Mouse (Mus musculus) erythroblast, embryonic 14.5 days (primary cell): ENCODE results near the gene Spaca6.

Experiments used
- GATA1 ChIP-seq: IDR thresholded peaks from 2 replicates; pipeline ENCODE4 v1.6.1; 2012; ENCODE audit warnings: low read length, inconsistent platforms, mixed read lengths
- TAL1 ChIP-seq: IDR thresholded peaks from 3 replicates; pipeline ENCODE4 v1.6.1; 2012; ENCODE audit warnings: low read length, inconsistent platforms, mixed read lengths

DNA sequence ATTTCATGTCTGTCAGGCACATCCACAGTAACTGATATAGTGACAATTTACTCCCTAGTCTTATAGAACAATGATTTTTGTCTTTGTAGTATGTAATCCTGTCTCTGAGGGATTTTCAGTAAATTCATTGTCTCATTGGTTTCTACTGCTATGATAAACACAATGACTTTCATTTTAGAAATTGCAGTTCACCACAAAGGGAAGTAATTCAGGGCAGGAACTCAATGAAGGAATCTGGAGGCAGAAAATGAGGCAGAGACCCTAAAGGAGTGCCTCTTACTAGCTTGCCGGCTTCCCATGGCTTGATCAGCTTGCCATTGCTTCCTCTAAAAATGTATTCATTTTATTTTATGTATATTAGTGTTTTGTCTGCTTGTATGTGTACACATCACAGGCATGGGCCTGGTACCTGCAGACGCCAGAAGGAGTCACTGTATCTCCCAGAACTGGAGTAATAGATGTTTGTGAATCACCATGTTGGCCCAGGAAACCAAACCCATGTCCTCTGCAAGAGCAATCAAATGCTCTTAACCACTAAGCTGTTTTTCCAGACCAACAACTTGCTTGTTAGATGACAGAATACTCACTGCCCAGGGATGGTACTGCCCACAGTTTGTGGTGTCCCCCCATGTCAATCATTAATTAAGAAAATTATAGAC, 44.1 kb downstream of the Spaca6 start:
- TF ChIP-seq GATA1, result no peak
- no peak for TF ChIP-seq TAL1
